Mouse (Mus musculus): Measurements from ENCODE around the gene Il2. TPM values are rescaled to one million over a fixed set of nuclear protein-coding genes. Genes with fewer than 3 reads are reported as not detected.
A peak's percentile ranks its signal among the peaks of the same experiment; 100 is the strongest.

Gene Il2
- polyA plus RNA-seq, 1 experiment from 2014 or later = not detected

- ATAC-seq (no peak), DNase-seq (no peak)
- Histone ChIP-seq H3K36me3 (replicated peaks; ENCODE audit: insufficient read depth, low read length) (no peaks in the 10 kb centered on the region), H3K27ac (ENCODE audit: low read depth) (no peak overlapping the region), H3K9me3 (ENCODE audit: low read length) (no peaks in the 10 kb centered on the region), H3K4me2 (ENCODE audit: low read depth, low read length) (no peak overlapping the region), H3K27me3 (ENCODE audit: insufficient read depth, low read length) (no peaks in the 10 kb centered on the region), H3K9ac (replicated peaks) (no peak overlapping the region), H3K4me3 (ENCODE audit: low read depth, low read length) (no peak overlapping the region), H3K4me1 (ENCODE audit: insufficient read depth) (no peaks in the 10 kb centered on the region)
- 37% methylated on average over 4 of the region's 4 CpGs for WGBS (ENCODE audit: insufficient replicate concordance)
- no peak for TF ChIP-seq CTCF (IDR thresholded peaks at IDR 0.05; ENCODE audit: low read depth)
- TF ChIP-seq EP300 (IDR thresholded peaks at IDR 0.05; ENCODE audit: low read depth) = no peak
Observed at GRCm38 (mm10) chr3:37126162-37126561, 403 bp upstream of the Il2 start.

DNA sequence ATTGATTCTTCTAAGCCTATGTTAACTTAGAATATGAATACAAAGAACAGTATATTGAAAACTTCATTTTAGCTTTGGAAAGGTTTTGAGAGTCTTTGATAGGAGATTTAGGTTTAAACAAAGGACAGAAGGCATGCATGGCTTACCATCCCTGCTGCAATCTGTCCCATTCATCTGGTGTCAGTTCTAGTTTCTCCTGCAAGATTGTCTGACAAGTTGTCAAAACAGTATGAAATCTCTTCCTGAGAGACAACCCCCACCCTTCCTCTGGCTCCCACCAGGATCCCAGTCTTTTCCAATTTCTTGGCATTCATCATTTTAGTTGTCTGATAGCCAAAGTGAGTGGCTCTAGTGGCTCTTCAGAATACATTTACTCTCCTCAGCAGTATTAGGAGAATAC lies 35.0 kb downstream of the Il2 start:
- no peak for TF ChIP-seq CTCF (IDR thresholded peaks at IDR 0.05; ENCODE audit: low read depth)
- no peak for TF ChIP-seq EP300 (IDR thresholded peaks at IDR 0.05; ENCODE audit: low read depth)
- no peak overlapping the region for H3K27ac ChIP-seq (ENCODE audit: low read depth)
- ATAC-seq (no peak), DNase-seq (no peak)
- H3K4me1 ChIP-seq (ENCODE audit: insufficient read depth) = no peaks in the 10 kb centered on the region
- no peaks in the 10 kb centered on the region for H3K27me3 ChIP-seq (ENCODE audit: insufficient read depth, low read length)
- no peak overlapping the region for H3K4me3 ChIP-seq (ENCODE audit: low read depth, low read length)
- H3K4me2 ChIP-seq (ENCODE audit: low read depth, low read length) = no peak overlapping the region
- H3K9me3 ChIP-seq (ENCODE audit: low read length) = no peaks in the 10 kb centered on the region
- no peaks in the 10 kb centered on the region for H3K36me3 ChIP-seq (replicated peaks; ENCODE audit: insufficient read depth, low read length)
- no peak overlapping the region for H3K9ac ChIP-seq (replicated peaks)

DNA sequence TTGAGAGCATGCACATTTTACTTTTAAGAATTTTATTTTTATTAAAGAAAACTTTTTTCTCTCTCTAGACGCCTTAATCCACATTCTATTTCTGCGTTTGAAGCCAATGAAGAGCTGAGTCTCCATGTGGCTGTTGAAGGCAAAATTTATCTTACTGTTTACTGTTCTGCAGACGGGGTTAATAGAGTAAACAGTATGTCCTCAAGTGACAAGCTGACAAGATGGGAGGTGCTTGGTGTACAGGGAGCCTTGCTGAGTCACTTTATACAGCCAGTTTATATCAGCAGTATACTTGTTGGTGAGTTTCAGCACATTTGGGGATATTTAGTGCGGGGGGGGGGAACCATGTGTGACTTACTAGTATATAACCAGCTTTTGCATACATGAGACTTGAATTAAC lies 40.9 kb downstream of the Il2 start:
- H3K9ac ChIP-seq (replicated peaks) = no peak overlapping the region
- ATAC-seq (no peak), DNase-seq (no peak)
- H3K4me2 ChIP-seq (ENCODE audit: low read depth, low read length) = no peak overlapping the region
- no peaks in the 10 kb centered on the region for H3K9me3 ChIP-seq (ENCODE audit: low read length)
- no peaks in the 10 kb centered on the region for H3K36me3 ChIP-seq (replicated peaks; ENCODE audit: insufficient read depth, low read length)
- no peak overlapping the region for H3K4me3 ChIP-seq (ENCODE audit: low read depth, low read length)
- H3K4me1 ChIP-seq (ENCODE audit: insufficient read depth) = no peaks in the 10 kb centered on the region
- H3K27me3 ChIP-seq (ENCODE audit: insufficient read depth, low read length) = no peaks in the 10 kb centered on the region
- no peak for TF ChIP-seq CTCF (IDR thresholded peaks at IDR 0.05; ENCODE audit: low read depth)
- no peak for TF ChIP-seq EP300 (IDR thresholded peaks at IDR 0.05; ENCODE audit: low read depth)
- no peak overlapping the region for H3K27ac ChIP-seq (ENCODE audit: low read depth)
- WGBS (ENCODE audit: insufficient replicate concordance) = 60% methylated on average over 4 of the region's 4 CpGs

DNA sequence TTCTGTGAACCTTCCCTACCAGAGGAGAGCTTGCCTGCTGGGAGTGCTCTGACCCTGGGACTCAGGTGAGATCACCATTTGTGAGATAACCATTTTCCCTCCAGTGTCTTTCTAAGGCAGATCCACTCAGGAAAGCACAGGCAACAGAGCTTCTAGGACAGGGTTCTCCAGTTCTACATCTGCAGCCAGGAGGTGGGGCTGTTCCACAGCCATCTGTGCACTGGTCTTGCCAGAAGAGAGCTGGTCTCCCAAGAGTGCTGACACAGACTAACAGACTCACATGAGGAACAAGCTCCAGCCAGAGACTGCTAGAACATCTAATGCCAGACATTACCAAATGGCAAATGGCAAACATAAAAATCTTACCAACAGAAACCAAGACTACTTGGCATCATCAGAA lies 52.5 kb downstream of the Il2 start:
- no peak overlapping the region for H3K4me3 ChIP-seq (ENCODE audit: low read depth, low read length)
- no peak overlapping the region for H3K4me2 ChIP-seq (ENCODE audit: low read depth, low read length)
- no peaks in the 10 kb centered on the region for H3K36me3 ChIP-seq (replicated peaks; ENCODE audit: insufficient read depth, low read length)
- TF ChIP-seq CTCF (IDR thresholded peaks at IDR 0.05; ENCODE audit: low read depth) = peak; percentile 61
- no peak for TF ChIP-seq EP300 (IDR thresholded peaks at IDR 0.05; ENCODE audit: low read depth)
- ATAC-seq (no peak), DNase-seq (peak; percentile 37)
- no peak overlapping the region for H3K27ac ChIP-seq (ENCODE audit: low read depth)
- H3K9ac ChIP-seq (replicated peaks) = no peak overlapping the region
- H3K27me3 ChIP-seq (ENCODE audit: insufficient read depth, low read length) = no peaks in the 10 kb centered on the region
- H3K9me3 ChIP-seq (ENCODE audit: low read length) = peaks cover 3% of the 10 kb centered on the region
- H3K4me1 ChIP-seq (ENCODE audit: insufficient read depth) = no peaks in the 10 kb centered on the region

Other genes starting within 250 kb of the Il2 start
- 0.04 TPM in 1 of 2 replicates, not detected in the other for gene Adad1, start 62.4 kb downstream of the Il2 start, polyA plus RNA-seq (2015; fragmentation: Nextera tagmentation; extraction: Ambion mirVana)
- gene Il21, start 106.7 kb upstream of the Il2 start, polyA plus RNA-seq (2015; fragmentation: Nextera tagmentation; extraction: Ambion mirVana) = not detected in 2 replicates
- gene Bbs12, start 186.6 kb upstream of the Il2 start, polyA plus RNA-seq (2015; fragmentation: Nextera tagmentation; extraction: Ambion mirVana) = 1.4 and 1.5 TPM in 2 replicates
- 1.3 TPM in 2 replicates for gene Cetn4, start 186.7 kb upstream of the Il2 start, polyA plus RNA-seq (2015; fragmentation: Nextera tagmentation; extraction: Ambion mirVana)
- 0.26 and 0.29 TPM in 2 replicates for gene Fgf2, start 222.4 kb upstream of the Il2 start, polyA plus RNA-seq (2015; fragmentation: Nextera tagmentation; extraction: Ambion mirVana)